Mouse (Mus musculus) heart, adult 2 months (tissue): ENCODE results near the gene Aldh6a1.

Experiments used
- CTCF ChIP-seq: fragments of 200-600 bp; IDR thresholded peaks from 2 replicates; pipeline ENCODE4 v1.8.1; 2022; ENCODE audit warnings: antibody characterized with exemption, mild to moderate bottlenecking, moderate library complexity
- EP300 ChIP-seq: fragments of 200-500 bp; IDR thresholded peaks from 2 replicates; pipeline ENCODE4 v1.6.1; 2011; ENCODE audit warnings: low read depth, low read length, control low read depth; ENCODE audit not compliant: insufficient read depth
- POLR2A ChIP-seq: fragments of 200-500 bp; IDR thresholded peaks from 2 replicates; pipeline ENCODE4 v1.6.1; 2011; ENCODE audit warnings: mild to moderate bottlenecking, low read depth, low read length, control low read depth; ENCODE audit not compliant: insufficient read depth

DNA sequence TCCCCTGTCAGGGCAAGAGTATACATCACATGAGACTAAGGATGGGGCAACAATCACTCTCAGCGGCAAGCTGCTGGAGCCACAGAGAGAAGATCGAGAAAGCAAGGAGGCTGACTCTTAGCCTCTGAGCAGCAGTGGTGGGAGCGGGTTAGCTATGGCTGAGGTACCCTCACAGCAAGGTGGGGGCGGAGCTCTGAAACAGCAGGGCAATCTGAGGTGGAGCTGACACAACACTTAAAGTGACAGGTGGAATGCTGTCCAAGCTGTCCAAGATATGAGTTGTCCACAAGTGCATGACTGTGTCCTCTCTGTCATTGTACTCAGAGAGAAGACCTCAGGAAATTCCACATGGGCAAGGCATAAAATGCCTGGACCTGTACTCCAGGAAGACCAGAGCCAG is 68.4 kb downstream of the Aldh6a1 start:
- TF ChIP-seq CTCF (no peak), POLR2A (peak; percentile 78), EP300 (peak; percentile 89)
